Mouse (Mus musculus): ENCODE data around the gene Gm20517.

The Gm20517 gene

GRCm38 (mm10) chr17:47712889-47713571, 101.6 kb downstream of the Gm20517 start:
- DNase-seq, result peak; percentile 6

- DNase-seq, result no peak
Observed at GRCm38 (mm10) chr17:47715037-47715436, 103.6 kb downstream of the Gm20517 start.

GRCm38 (mm10) chr17:47721183-47721582, 109.8 kb downstream of the Gm20517 start:
- no peak for DNase-seq

DNA sequence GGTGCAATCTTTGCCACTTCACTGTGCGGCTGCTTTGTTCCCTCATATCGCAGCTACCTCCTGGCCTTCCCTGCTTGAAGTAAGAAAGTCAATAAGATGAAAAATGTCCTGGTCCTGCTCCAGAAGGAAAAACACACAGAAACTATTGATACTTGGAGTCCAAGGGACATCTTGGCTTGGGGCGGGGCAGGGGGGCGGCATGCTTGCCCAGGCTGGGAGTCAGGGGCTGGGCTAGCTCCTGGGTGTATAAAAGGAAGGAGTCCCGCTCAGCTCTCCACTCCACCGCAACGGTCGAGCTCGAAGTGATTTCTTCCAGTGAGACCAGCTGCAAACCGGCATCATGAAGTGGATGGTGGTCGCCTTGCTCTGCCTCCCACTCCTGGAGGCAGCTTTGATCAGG, 115.2 kb downstream of the Gm20517 start, which contains the start of gene Pgc:
Gene Pgc, plus strand, starts transcription at position 277 of the 400 bp plus-strand sequence.
- DNase-seq, result no peak

DNA sequence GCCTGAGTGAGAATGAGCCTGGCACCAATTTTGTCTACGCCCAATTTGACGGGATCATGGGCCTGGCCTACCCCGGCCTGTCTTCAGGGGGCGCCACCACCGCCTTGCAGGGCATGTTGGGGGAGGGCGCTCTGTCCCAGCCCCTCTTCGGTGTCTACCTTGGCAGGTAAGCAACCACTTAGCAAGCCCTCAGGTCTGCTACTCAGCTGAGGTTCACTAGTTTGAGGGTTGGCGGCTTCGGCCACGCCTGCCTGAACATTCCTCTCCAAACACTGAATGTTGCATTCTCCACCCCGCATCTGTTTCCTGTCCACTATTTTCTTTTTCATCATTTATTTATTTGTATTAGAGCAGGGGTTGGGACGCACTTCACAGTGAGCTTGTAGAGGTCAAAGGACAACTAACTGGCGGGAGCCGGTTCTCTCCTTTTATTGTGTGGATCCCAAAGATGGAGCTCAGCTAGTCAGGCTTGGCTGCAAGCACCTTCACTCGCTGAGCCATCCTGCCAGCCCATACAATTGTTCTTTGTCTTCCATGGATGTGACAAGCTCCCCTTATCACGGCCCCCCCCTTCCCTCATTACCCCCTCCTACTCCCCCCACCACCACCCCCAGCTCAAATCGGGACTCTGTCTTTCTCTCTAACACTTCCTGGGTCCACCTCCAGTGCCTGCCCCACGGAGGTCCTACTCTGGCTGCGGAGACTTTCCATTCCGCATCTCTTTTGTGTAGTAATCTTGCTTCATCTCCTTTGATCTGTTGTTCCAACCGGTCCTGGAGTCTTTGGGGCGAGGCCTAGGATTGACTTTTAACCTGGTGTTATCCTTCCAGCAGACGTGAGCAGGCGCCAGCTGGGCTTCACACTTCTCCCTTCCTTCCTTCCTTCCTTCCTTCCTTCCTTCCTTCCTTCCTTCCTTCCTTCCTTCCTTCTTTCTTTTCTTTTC, 119.5 kb downstream of the Gm20517 start:
- DNase-seq, result no peak
